Mouse (Mus musculus) right cerebral cortex, postnatal 10 days (tissue): ENCODE results near the gene Pink1.

ENCODE experiments used
- DNase-seq, 2 experiments: peaks; one replicate each; pipeline ENCODE4 v3.0.0; 2021; ENCODE audit warnings: low spot score in 2 of 2

Pink1 gene

GRCm38 (mm10) chr4:138313021-138313420, 13.1 kb downstream of the Pink1 start:
- no peak for DNase-seq

GRCm38 (mm10) chr4:138312105-138312504, 14.0 kb downstream of the Pink1 start:
- no peak for DNase-seq

GRCm38 (mm10) chr4:138311595-138311994, 14.5 kb downstream of the Pink1 start:
- no peak for DNase-seq

- DNase-seq, result no peak
Observed at GRCm38 (mm10) chr4:138310311-138310910, 15.7 kb downstream of the Pink1 start.

GRCm38 (mm10) chr4:138307739-138308138, 18.4 kb downstream of the Pink1 start:
- DNase-seq, result no peak

- DNase-seq, result no peak
Observed at GRCm38 (mm10) chr4:138307025-138307424, 19.1 kb downstream of the Pink1 start.

- DNase-seq, result peak; percentile 99 to 100
Observed at GRCm38 (mm10) chr4:138304340-138305104, 21.6 kb downstream of the Pink1 start, which contains the start of gene Ddost. Gene Ddost (plus strand): TSS chr4:138304730.

- DNase-seq, result no peak
Observed at GRCm38 (mm10) chr4:138303742-138304141, 22.4 kb downstream of the Pink1 start.

GRCm38 (mm10) chr4:138303011-138303410, 23.1 kb downstream of the Pink1 start:
- no peak for DNase-seq

- DNase-seq, result no peak
Observed at GRCm38 (mm10) chr4:138301271-138301780, 24.8 kb downstream of the Pink1 start.

- no peak for DNase-seq
Observed at GRCm38 (mm10) chr4:138293949-138294550, 32.1 kb downstream of the Pink1 start.

GRCm38 (mm10) chr4:138293261-138293948, 32.7 kb downstream of the Pink1 start:
- DNase-seq, result peak; percentile 65 to 74

GRCm38 (mm10) chr4:138292028-138292427, 34.1 kb downstream of the Pink1 start:
- DNase-seq, result no peak

GRCm38 (mm10) chr4:138288691-138289090, 37.4 kb downstream of the Pink1 start:
- no peak for DNase-seq

- no peak for DNase-seq
Observed at GRCm38 (mm10) chr4:138286411-138286810, 39.7 kb downstream of the Pink1 start.

GRCm38 (mm10) chr4:138282834-138283233, 43.3 kb downstream of the Pink1 start:
- DNase-seq, result peak; percentile 69 to 71

GRCm38 (mm10) chr4:138278346-138278745, 47.8 kb downstream of the Pink1 start:
- no peak for DNase-seq

GRCm38 (mm10) chr4:138272011-138272997, 53.8 kb downstream of the Pink1 start:
- DNase-seq, result peak; percentile 69 to 83

- DNase-seq, result no peak
Observed at GRCm38 (mm10) chr4:138267869-138268268, 58.2 kb downstream of the Pink1 start.
